Mouse (Mus musculus): ENCODE data around the gene Il17ra.

The Il17ra gene

DNA sequence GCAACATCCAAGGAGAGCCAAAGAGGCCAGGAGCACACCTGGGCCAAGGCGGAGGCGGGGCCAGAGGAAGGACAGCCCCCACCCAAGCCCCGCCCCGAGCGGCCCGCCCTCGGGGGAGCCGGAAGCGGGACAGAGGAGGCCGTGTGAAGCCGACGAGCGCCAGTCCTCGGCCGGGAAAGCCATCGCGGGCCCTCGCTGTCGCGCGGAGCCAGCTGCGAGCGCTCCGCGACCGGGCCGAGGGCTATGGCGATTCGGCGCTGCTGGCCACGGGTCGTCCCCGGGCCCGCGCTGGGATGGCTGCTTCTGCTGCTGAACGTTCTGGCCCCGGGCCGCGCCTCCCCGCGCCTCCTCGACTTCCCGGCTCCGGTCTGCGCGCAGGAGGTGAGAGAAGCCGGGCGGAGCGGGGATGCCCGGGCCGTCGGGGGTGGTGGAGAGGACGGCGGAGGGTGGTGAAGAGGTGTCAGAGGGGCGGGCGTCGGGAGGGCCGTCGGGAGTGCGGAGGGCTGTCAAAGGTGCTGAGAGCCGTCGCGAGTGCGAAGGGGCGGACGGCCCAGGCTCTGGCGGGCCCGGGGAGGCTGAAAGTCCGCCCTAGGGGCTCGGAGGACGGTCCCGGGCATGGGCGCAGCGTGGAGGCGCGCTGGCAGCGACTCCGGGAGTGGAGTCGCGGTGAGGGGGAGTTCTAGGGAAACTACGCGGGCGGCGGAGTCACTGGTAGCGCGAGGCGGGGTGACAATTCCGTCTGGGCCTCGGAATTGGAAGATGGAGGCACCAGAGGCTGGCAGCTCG is at the start of gene Il17ra:
Il17ra (plus strand) TSS at position 162 of the 786 bp plus-strand sequence.
- peak in 1 of 2 experiments; percentile 43 for DNase-seq (ENCODE audit: low spot score in 2 of 2)

DNA sequence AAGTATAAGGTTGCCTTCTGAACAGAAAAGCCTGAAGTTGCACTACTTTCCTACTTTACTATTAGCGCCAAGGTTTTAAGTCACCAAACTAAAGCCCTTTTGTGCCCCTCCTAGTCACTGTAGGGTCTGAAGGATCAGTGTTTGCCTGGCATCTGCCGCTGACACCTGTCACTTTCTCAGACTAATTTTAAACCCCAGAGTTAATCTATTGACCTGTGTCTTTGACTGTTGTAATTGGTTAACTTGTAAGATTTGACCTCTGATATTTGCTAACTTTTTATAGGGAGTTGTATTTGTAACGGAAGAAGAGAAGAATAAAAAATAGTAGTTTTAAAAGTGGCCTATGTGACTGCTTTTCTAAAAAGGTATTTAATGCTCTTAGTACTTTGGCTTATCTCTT is 24.9 kb upstream of the Il17ra start:
- DNase-seq (ENCODE audit: low spot score in 2 of 2), result no peak

DNA sequence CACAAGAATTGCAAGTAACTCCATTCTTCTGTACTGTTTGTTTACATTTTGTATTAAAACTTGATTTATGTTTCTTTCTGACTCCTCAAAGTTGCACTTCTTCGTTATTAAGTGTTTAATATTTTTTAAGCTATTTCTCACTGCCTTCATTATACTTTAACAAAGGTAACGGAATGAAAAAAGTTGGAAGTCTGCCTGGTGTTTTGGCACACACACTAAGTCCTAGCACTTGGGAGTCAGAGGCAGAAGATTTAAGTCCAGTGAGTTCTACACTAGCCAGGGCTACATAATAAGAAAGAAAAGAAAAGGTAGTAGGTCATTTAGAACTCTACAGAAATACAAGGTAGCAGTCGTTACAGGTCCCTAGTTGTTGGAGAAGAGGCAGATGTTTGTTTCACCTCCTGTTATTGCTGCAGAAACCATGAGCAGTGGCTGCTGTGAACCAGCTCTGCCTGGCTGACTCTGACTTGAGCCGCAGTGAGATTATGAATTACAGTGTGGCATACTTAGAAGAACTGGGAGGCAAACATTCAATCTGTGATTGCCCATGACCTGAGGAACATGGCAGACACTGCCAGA is 20.8 kb upstream of the Il17ra start:
- no peak for DNase-seq (ENCODE audit: low spot score in 2 of 2)

DNA sequence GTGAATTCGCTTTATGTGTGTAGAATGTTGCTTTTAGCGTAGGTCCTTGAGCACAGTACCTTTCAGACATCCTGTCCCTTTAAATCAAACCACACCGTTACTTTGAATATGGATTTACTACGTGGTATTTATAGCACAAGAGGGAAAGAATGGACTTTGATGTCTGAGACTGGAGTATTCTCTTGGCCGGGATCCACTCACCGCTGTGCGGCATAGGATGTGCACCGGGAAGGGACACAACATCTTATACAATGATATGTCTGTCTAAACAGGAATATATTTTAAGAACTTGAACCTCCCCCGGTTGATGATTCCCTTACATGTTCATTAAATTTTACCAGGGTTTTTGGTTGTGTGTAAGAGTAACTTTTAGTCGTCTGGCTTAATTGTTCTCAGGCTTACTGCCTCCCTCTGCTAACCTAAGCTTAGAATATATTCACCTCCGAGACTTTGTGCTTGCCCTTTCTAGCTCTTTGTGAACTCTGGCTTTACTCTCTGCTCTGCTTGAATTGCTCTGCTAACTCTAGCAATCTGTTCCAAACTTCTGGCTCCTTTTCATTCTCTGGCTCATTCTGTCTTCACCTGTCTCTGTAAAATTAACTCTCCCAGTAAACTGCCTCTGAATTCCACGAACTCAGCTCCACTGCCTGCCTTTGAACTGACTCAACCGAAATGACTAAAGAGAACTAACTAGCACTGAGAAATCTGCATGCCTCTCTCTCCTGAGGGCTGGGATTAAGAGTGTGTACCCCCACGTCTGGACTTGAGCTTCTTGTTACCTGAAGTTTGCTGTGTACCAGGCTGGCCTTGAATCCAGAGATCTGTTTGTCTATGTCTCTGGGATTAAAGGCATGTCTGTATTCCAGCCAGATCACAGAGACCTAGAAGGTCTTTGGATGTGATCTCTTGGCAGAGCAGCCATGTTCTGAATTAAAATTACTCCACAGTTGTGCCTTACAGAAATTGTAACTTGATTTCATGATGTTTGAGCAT is 19.4 kb upstream of the Il17ra start:
- no peak for DNase-seq (ENCODE audit: low spot score in 2 of 2)

DNA sequence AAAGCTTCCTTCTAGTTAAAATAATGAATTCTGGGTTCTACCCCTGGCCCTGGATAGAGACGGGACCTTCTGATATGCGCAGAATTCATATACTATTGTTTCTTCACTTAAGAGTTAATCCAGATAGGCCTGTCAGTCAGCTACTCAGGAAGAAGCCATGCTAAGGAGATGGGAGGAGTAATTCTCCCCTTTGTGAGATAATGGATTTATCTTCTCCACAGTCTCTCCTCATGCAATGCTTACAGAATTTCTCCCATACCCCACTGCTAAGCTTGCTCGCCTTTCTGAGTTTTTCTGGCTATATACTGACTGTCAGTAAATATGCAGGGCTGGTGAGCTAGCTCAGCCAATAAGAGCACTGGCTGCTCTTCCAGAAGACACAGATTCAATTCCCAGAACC is 12.8 kb upstream of the Il17ra start:
- no peak for DNase-seq (ENCODE audit: low spot score in 2 of 2)

DNA sequence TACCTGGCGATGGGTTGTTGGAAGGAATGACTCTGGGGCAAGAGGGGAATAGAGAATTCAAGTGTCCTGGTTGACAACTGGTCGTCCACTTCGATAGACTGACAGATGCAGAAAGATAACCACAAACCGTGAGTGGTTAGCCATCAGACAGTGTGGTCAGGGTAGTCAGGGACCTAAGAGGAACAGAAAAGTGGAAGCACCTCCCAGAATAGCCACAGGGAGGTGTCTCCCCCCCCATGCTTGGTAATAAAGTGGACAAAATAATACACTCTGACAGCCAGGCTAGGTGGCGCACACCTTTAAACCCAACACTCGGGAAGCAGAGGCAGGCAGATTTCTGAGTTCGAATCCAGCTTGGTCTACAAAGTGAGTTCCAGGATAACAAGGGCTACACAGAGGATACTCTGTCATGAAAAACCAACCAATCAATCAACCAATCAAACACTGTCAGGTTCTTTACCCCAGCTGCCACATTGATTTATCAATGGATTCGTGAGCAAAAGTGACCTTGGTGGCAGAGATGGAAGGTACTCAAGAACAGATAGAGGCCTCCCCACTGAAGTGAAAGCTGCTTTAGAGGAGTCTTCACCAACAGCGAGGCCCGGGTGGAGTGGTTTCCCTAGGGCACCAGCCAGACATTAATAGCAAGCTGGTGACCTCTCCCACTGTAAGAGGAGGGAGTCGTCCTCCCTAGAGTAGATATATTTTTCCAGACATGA is 10.5 kb upstream of the Il17ra start:
- DNase-seq (ENCODE audit: low spot score in 2 of 2), result no peak

DNA sequence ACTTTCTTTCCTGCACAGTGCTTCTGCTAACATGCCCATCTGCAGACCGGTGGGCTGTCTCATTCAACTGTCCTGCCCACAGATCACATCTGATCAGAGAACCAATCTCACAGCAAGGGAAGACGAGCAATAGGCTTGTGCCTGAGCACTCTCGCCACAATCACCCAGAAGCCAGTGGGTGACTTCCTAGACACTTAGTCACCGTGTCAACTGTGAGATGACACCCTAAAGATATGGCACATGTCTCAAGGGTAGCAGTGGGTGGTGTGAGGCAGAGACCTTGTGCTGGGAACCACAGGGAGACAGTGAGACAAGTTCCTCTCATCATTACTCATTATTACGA is 10.0 kb upstream of the Il17ra start:
- no peak for DNase-seq (ENCODE audit: low spot score in 2 of 2)

DNA sequence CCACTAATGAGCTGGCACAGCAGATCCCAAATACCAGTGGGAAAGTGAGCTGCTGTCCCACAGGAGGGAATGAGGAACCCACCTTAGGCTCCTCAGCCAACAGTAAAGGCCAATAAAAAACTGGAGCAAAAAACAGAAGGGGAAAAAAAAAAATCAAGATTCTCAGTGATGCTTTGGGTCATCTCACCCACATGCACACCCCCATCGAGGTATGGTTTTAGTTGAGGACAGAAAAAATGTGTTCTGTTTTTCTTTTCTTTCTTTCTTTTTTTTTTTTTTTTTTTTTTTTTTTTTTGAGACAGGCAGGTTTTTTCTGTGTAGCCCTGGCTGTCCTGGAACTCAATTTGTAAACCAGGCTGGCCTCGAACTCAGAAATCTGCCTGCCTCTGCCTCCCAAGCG is 9.5 kb upstream of the Il17ra start:
- no peak for DNase-seq (ENCODE audit: low spot score in 2 of 2)

DNA sequence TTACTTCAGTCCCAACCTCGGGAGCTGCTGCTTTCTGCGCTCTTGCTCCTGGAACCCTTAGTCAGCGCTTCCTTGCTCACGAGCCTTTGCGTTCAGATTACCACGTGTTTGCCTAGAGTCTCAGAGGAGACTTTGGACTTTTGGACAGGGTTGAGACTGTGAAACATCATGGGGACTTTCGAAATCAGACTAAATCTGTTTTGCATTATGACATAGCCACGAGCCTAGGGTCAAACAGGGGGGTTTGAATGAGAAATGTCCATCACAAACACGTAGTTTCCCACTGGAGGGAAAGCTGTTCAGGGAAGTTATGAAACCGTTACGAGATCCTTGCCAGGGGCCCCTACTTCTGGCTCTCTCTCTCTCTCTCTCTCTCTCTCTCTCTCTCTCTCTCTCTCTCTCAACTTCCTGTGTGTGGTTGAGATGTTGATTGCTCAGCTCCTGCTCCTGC is 8.4 kb upstream of the Il17ra start:
- DNase-seq (ENCODE audit: low spot score in 2 of 2), result no peak

DNA sequence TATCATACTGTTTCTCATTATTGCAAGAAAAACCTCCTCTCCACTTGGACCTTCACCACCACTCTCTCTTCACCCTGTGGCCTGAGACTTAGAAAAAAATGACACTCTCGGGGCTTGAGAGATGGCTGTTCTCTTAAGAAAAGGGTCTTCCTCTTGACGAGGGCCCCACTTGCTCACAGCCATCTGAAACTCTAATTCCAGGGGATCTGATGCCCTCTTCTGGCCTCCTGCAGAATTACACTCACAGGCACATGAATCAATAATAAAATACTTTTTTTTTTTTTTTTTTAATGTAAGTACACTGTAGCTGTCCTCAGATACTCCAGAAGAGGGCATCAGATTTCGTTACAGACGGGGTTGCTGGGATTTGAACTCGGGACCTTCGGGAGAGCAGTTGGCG is 6.0 kb upstream of the Il17ra start:
- DNase-seq (ENCODE audit: low spot score in 2 of 2), result no peak

DNA sequence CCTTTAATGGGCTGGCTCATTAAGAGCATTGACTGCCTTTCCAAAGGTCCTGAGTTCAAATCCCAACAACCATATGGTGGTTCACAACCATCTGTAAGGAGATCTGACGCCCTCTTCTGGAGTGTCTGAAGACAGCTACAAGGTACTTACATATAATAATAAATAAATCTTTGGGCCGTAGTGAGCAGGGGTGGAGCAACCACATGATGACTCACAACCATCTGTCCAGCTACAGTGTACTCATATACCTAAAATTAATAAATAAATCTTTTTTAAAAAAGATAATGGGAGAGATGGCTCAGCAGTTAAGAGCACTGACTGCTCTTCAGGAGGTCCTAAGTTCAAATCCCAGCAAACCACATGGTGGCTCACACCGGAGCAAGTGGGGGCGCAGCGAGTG is 5.3 kb upstream of the Il17ra start:
- DNase-seq (ENCODE audit: low spot score in 2 of 2), result no peak

DNA sequence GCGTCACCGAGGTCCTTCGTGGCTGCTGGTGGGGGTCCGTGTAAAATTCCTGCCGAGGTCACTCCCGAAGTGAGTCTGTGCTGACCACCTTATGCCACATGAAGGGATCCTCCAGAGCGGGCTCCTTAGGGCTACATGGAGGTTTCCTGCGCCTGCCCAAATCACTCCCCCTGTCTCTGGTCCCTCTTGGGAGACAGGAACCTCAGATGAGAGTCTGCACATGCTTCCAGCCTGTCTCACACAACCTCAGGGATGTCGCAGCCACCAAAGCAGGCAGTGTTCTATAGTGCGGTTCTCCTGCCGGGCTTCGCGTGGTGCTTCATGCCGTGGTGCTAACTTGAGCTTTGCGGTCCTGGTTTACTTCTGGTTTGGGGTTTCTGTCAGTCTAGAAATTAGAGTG is 1.8 kb upstream of the Il17ra start:
- no peak for DNase-seq (ENCODE audit: low spot score in 2 of 2)

DNA sequence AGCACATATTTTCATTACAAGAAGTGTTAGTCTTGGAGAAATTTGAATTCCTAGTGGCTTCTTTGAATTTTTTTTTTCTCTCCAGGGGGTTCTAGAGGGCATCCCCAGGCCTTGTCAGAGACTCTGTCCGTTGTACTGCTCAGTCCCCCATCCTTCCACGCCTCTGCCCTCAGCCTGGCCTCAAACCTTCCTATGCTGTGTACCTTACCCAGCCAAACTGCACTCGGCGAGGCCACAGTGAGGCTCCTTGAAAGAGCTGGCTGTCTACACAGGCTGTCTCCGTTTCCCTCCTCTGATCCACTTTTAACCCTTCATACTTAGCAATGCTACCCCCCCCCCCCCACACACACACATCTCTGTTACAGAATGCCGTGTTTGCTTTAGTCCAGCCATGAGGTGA is 796 bp upstream of the Il17ra start:
- DNase-seq (ENCODE audit: low spot score in 2 of 2), result no peak

DNA sequence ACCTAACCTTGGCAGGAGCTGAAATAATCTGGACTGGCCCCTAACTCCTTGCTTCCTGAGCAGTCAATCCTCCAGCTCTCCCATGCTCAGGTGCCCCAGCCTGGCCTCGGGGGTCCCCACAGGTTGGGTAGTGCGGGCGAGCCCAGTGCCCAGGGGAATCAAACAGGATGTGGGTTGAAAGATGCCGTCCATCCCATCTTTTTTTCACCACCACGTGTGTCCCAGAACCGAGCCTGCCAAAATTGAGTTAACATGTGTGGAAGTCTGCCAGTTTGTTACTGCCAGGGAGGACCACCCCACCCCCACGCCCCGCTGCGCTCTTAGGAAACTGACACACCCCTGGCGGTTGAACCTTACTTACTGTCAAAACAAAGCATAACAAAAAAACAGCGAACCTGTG is 837 bp downstream of the Il17ra start:
- no peak for DNase-seq (ENCODE audit: low spot score in 2 of 2)

DNA sequence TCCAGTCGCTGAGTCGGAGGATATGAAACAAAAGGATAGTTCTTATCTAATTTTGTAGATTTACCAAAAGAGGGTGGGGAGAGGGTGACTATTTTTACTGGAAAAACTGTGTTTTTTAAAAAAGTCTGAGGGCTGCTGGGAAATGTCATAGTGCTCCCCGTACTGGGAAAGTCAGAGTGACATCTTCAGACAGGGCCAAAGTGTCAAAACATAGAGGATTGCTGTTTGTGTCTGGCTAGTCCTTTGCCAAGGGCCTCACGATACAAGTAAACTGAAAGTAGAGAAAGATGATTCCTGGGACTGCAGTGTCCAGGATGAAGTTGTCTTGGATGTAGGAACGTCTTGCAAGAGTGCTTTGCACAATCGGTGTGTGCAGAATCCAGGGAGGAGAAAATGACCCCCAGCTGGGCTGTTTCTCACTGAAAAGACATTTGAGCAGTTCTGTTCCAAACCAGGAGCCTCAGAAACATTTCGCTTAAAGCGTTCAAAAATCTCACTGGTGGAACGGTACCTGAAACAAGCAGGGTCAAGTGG is 1.4 kb downstream of the Il17ra start:
- DNase-seq (ENCODE audit: low spot score in 2 of 2), result no peak

DNA sequence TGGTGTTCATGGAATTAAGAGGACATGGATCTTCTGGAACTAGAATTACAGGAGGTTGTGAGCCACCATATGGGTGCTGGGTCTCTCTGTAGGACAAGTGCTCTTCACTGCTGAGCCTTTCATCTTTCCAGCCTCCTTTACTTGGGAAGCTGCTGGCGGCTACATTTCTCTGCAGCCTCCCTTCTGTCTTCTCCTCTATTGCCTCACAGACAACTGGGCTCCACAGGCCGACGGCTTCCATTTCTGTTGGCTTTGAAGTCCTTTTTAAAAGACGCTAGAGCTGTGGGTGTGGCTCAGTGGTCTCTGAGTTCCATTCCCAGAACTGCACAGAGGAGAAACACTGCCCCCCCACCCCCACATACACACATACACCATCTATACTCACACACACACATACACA is 2.3 kb downstream of the Il17ra start:
- no peak for DNase-seq (ENCODE audit: low spot score in 2 of 2)

DNA sequence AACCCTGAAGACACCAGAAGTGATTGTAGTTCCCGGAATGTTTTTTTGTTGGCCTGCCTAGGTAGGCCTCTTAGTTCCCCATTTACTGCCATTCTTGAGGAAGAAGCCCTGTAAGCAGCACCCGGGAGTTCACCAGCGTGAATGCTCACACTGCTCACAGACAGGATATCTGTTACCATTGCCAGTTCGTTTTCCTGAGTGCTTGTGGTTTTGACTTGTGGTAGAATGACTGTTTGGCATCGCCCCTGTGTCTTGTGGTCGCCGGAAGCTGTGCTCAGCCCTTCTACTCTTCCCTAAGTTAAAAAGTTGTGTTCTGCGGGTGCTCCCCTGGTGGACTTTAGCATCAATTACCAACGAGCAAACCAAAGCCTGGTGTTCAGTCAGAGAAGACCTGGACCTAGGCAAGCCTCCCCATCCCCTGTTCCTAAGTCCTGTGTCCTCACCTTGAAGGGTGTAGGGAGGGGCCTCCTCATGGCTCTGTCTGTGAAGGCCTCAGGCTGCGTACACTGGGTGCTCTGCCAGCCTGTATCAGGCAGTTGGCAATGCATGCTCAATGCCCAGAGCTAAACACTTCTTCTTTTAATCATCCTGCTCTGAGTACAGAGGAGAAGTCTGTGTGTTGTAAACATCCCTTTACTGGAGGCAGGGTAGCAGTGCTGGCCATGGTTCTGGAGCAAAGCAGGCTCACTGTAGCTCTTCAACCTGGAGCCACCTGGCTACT is 3.7 kb downstream of the Il17ra start:
- DNase-seq (ENCODE audit: low spot score in 2 of 2), result no peak

DNA sequence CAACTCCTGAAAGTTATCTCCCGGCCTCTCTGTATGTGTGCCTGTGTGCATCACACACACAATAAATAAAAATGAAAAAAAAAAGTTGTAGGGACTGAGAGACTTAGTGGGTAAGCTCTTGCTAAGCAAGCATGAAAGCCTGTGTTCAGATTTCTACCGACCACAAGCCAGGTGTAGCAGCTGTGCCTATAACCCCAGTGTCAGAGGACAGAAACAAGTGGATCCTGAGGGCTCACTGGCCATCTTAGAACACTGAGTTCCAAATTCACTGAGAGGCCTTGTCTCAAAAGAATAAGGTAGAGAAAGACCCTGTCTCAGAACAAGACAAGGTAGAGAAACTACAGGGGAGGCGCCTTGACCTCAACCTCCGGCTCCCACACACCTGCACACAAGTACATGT is 5.2 kb downstream of the Il17ra start:
- DNase-seq (ENCODE audit: low spot score in 2 of 2), result no peak

DNA sequence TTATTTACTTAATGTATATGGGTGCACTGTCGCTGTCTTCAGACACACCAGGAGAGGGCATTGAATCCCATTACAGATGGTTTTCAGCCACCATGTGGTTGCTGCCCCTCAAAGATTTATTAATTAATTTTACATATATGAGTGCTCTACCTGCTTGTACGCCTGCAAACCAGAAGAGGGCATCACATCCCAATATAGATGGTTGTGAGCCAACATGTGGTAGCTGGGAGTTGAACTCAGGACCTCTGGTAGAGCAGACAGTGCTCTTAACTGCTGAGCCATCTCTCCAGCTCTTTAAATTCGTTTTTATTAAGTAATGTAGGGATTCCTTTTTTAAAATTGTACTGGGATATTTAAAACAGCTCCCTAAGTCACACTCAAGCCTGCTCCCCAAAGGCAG is 6.2 kb downstream of the Il17ra start:
- no peak for DNase-seq (ENCODE audit: low spot score in 2 of 2)

DNA sequence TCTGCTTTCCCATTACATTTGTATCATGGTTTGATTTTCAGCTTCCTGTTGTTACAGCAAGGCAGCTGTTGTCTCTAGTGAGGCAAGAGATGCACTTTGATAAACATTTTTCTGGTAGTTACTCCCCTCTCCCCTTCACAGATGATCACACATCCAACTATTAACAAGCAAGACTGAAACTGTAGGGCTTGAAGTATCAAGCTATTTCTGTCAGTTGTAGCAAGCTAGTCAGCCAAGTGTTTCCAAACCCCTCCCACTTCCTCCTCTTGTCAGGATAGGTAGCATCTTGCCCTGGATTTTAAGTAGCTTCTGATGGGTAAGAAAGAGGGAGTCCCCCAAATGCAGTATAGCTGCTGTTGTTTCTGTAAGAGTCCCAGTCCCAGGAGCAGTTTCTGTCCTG is 6.7 kb downstream of the Il17ra start:
- DNase-seq (ENCODE audit: low spot score in 2 of 2), result no peak

DNA sequence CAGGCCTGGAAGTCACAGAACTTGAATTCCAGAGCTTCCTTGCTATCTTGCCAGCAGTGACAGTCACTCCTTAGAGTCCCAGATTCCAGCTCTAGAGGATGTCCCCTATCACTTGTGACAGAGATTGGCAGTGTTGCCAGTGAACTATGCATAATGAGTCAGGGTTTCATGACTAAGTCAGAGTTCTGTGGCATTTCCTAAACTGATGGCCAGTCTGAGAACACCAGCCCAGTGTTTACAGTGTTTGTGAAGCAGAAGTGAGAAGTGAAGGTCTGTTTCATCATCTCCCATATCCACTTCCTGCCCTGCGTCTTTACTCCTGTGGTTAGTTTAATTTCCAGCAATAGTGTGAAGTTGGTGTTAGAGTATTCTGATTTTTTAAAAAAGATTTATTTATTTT is 7.6 kb downstream of the Il17ra start:
- no peak for DNase-seq (ENCODE audit: low spot score in 2 of 2)
